Mouse (Mus musculus): ENCODE measurements at regions not wholly inside any gene's neighbourhood (a gene's known extent, or its start where the extent isn't known, plus 50 kb on each side); places are given as distances from the start of the nearest gene placed in this dataset.
"Not testable (repeated sequence)": the region's sequence is repeated elsewhere in the genome, so short reads cannot be mapped to it uniquely, and the experiment has no call there.

GRCm38 (mm10) chr8:5523281-5523680, 418.1 kb upstream of the Slc10a2 start:
- no peak for DNase-seq

GRCm38 (mm10) chr8:5495861-5496260, 390.7 kb upstream of the Slc10a2 start:
- no peak for DNase-seq

GRCm38 (mm10) chr8:5490491-5490890, 385.3 kb upstream of the Slc10a2 start:
- DNase-seq: no peak

GRCm38 (mm10) chr8:5482938-5483337, 377.8 kb upstream of the Slc10a2 start:
- no peak for DNase-seq

- no peak for DNase-seq
Observed at GRCm38 (mm10) chr8:5472999-5473398, 367.8 kb upstream of the Slc10a2 start.

- DNase-seq: no peak
Observed at GRCm38 (mm10) chr8:5472582-5472981, 367.4 kb upstream of the Slc10a2 start.

GRCm38 (mm10) chr8:5457619-5458018, 352.5 kb upstream of the Slc10a2 start:
- no peak for DNase-seq

- no peak for DNase-seq
Observed at GRCm38 (mm10) chr8:5453469-5453868, 348.3 kb upstream of the Slc10a2 start.

- DNase-seq: not testable (repeated sequence)
Observed at GRCm38 (mm10) chr8:5442243-5442642, 337.1 kb upstream of the Slc10a2 start.

GRCm38 (mm10) chr8:5440404-5440803, 335.3 kb upstream of the Slc10a2 start:
- not testable (repeated sequence) for DNase-seq

GRCm38 (mm10) chr8:5439054-5439453, 333.9 kb upstream of the Slc10a2 start:
- no peak for DNase-seq

GRCm38 (mm10) chr8:5428303-5428971, 323.3 kb upstream of the Slc10a2 start:
- DNase-seq: no peak

- not testable (repeated sequence) for DNase-seq
Observed at GRCm38 (mm10) chr8:5416841-5417240, 311.7 kb upstream of the Slc10a2 start.

GRCm38 (mm10) chr8:5384851-5385250, 279.7 kb upstream of the Slc10a2 start:
- no peak for DNase-seq

GRCm38 (mm10) chr8:5378001-5378400, 272.9 kb upstream of the Slc10a2 start:
- no peak for DNase-seq

GRCm38 (mm10) chr8:5339953-5340352, 234.8 kb upstream of the Slc10a2 start:
- no peak for DNase-seq

- DNase-seq: no peak
Observed at GRCm38 (mm10) chr8:5314594-5314993, 209.4 kb upstream of the Slc10a2 start.

GRCm38 (mm10) chr8:5299982-5300381, 194.8 kb upstream of the Slc10a2 start:
- no peak for DNase-seq

GRCm38 (mm10) chr8:5297190-5297589, 192.0 kb upstream of the Slc10a2 start:
- DNase-seq: no peak

GRCm38 (mm10) chr8:5285708-5286161, 180.6 kb upstream of the Slc10a2 start:
- no peak for DNase-seq

- DNase-seq: no peak
Observed at GRCm38 (mm10) chr8:5283799-5284198, 178.6 kb upstream of the Slc10a2 start.

GRCm38 (mm10) chr8:5262316-5262715, 157.2 kb upstream of the Slc10a2 start:
- DNase-seq: no peak

GRCm38 (mm10) chr8:5241871-5242270, 136.7 kb upstream of the Slc10a2 start:
- DNase-seq: peak; percentile 10 to 19
